Mouse (Mus musculus) brain, embryonic 18.5 days (tissue): ENCODE data around the gene Oaz1.
"Not testable (repeated sequence)": the region's sequence is repeated elsewhere in the genome, so short reads cannot be mapped to it uniquely, and the experiment has no call there.

Source experiments
- DNase-seq: peaks from one replicate; pipeline ENCODE4 v3.0.0-alpha.2; 2012; ENCODE audit warnings: low read depth, low spot score

The Oaz1 gene

GRCm38 (mm10) chr10:80822528-80822927 is 3.9 kb upstream of the Oaz1 start:
- no peak for DNase-seq

DNA sequence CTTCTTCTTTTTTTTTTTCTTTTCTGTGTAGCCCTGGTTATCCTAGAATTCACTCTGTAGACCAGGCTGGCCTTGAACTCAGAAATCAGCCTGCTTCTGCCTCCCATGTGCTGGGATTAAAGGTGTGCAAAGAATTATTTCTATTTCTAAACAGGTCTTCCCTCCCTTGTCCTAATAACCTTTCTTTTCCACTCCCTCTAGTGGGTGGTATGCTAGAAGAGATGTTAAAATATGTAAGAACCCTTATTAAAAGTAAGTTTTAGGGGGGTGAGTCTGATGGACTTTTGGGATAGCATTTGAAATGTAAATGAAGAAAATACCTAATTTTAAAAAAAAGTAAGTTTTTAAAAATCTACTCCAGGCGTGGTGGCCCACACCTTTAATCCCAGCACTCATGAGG is 3.1 kb upstream of the Oaz1 start:
- DNase-seq, result no peak

- DNase-seq, result no peak
These were observed 2.4 kb upstream of the Oaz1 start for GRCm38 (mm10) chr10:80823847-80824643.

- no peak for DNase-seq
These were observed 1.6 kb upstream of the Oaz1 start for GRCm38 (mm10) chr10:80824827-80825226.

DNA sequence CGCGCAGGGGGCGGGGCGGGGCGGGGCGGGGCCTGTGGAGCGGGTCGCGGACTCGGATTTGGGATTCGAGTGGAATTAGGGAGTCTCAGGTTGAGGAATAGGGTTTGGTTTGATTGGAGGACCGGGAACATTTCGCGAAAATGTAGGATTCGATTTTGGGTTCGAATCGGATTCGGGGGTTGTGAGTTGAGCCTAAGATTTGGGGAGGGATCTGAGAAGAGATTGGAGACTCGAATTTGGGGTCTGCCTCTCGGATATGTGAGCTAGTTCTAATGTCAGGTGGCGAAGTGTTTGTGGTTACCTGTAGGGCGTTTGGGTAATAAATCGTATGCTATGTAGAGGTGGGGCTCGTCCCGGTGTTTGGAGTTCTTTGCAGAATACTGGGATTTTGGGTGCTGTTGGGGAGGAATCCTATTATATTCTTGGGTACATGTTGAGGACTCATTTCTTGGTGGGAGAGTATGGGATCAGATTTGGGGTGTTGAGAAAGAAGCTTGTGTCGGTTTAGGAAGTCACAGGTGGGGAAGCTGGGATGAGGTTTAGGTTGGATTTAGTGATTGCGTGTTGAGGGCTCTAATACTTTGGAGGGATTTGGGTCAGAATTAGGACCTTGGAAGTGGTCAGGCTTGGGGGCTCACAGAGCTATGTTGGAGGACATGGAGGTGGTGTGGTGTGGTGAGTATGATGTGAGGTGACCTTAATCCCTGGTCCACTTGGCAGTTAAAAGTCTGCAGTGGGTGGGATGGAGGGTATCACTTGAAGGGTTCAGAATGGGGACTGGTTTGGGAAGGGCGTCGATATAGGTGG is 810 bp downstream of the Oaz1 start:
- no peak for DNase-seq

DNA sequence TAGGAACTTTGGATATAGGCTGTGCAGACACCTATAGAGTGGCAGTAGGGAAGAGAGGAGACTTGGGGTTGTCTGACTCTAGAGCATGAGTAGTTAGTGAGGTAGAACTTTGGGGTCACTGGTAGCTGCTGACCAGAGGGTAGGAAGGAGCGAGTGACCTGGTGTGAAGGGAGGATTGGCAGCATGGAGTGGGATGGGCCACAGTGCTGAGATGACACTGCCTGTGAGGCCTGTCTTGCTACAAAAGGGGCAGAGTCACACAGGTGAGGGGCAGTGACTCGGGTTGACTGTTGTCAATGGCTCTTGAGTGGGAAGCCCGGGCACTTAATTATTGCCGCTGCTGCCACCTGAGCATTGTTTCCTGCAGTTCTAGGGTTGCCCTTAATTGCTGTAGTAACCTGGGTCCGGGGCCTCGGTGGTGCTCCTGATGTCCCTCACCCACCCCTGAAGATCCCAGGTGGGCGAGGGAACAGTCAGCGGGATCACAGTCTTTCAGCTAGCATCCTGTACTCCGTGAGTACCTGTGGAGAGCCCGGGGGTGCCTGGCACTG is 1.5 kb downstream of the Oaz1 start:
- DNase-seq, result no peak

- not testable (repeated sequence) for DNase-seq
These were observed 2.1 kb downstream of the Oaz1 start for GRCm38 (mm10) chr10:80828587-80828986.

DNA sequence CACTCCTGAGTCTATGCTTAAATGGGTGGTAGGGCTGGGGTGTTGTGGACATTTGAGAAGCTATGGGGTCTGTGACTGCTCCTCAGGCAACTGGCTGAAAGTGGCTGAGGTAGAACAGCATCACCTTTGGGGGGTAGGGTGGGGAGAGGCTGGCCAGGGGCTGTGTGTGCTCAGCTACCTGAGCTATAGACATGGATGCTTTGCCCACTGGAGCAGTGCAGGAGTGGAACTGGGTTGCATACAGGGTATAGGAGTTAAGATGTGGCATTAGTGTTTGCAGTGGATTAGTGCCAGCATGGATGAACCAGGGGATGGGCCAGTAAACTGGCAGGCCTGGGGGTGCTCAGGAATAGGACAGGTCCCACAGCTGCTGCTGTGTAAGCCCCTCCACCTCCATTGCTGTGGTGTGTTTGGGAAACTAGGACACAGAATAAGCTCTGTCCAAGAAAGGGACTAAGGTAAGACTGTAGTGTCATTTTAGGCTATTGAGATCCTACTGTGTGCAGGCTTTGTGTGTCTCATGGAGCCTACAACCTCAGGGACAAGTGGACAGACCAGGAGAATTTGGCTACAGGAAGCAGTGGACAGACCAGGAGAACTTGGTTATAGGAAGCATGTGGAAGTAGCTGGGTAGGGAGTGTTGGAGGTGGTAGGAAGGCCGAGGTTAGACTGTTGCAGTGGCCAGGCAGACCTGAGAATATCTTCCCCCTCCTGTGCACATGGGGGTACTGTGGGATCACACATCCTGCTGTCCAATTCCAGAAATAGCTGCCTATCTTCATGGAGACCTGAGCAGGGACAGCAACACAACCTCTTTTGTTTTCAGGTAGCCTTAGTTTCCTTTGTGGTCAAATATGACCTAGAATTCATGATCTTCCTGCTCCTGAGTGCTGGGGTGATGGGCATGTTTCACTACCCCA is 3.2 kb downstream of the Oaz1 start:
- no peak for DNase-seq

DNA sequence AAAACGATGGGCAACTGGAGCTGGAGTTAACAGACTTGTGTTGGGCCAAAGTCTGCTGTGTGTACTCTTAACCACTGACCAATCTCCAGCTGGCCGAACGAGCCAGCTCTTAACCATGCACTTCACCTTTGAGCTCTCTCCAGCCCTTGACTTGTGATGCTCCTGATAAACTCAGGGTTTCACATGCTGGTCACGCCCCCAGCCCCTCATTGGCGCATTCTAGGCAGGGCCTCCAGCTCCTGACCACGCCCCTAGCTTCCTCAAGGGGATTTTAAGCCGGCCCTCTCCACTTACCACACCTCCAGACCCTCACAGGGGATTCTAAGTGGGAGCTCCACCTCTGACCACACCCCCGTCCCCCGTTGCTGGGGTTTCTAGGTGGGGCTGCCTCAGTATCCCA is 4.7 kb downstream of the Oaz1 start:
- no peak for DNase-seq

- DNase-seq, result no peak
These were observed 6.4 kb downstream of the Oaz1 start for GRCm38 (mm10) chr10:80832818-80833217.

GRCm38 (mm10) chr10:80835617-80836016 is 9.2 kb downstream of the Oaz1 start:
- DNase-seq, result no peak

GRCm38 (mm10) chr10:80836949-80837379 is 10.5 kb downstream of the Oaz1 start:
- DNase-seq, result no peak

GRCm38 (mm10) chr10:80837827-80838226 is 11.4 kb downstream of the Oaz1 start:
- no peak for DNase-seq

- DNase-seq, result no peak
These were observed 12.0 kb downstream of the Oaz1 start for GRCm38 (mm10) chr10:80838346-80838912.

DNA sequence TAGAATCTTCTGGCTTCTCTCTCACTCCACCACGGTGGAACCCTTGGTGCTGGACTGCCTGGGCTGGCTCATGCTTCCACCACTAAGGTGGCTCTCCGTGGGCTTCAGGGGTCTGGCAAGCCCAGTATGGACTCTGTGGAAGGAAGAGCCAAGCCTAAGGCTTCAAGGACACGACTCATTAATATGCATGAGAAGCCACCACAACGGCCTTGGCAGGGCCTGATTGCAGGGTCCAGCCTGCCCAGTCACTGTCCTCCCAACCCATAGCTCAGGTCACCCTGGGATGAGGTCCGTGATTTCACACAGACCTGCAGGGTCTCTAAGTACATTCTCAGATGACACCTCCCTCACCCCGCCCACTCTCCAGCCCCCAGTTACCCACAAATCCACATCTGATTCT is 13.4 kb downstream of the Oaz1 start:
- DNase-seq, result no peak

DNA sequence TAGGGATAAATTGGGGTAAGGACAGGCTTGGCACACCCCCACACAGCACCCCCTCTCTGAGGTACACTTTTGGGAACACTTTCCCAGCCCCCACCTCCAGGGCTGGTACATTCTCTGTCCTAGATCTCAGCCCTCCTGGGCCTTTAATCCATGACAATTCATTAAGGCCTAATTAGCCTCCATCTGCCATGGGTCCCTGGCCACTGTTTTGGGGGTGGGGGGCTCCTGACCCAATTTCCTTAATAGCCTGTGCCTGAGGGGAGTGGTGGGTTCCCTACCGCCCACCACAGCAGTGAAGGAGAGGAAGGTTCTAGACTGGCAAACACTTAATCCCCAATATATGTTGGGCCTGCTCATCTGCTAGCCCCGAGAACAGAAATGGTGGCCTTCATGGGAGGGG is 15.2 kb downstream of the Oaz1 start:
- DNase-seq, result no peak

GRCm38 (mm10) chr10:80842334-80842733 is 15.9 kb downstream of the Oaz1 start:
- no peak for DNase-seq

- DNase-seq, result no peak
These were observed 16.9 kb downstream of the Oaz1 start for GRCm38 (mm10) chr10:80843087-80843930.

- no peak for DNase-seq
These were observed 17.6 kb downstream of the Oaz1 start, which contains the start of gene Lingo3 for GRCm38 (mm10) chr10:80843931-80844547. Gene Lingo3 (minus strand): TSS chr10:80844039.
